Mouse (Mus musculus) embryonic facial prominence, embryonic 15.5 days (tissue): ENCODE results near the gene Cisd2. TPM values are rescaled to one million over a fixed set of nuclear protein-coding genes. Genes with fewer than 3 reads are reported as not detected.

Experiments
- ATAC-seq: fragments of 200-750 bp; cut with Nextera tagmentation; 2 replicates; pipeline ENCODE4 v1.8.0; 2017; ENCODE audit warnings: low read depth, moderate TSS enrichment; ENCODE audit not compliant: insufficient number of reproducible peaks, low FRiP score, low TSS enrichment
- H3K27ac ChIP-seq: fragments of 300-500 bp; sonication (generic); replicated peaks from 2 replicates; pipeline ENCODE4 v1.5.1; 2015; ENCODE audit warnings: mild to moderate bottlenecking, inconsistent platforms
- H3K27me3 ChIP-seq: fragments of 300-500 bp; sonication (generic); 2 replicates; pipeline ENCODE4 v1.6.1; 2015; ENCODE audit warnings: inconsistent platforms
- H3K36me3 ChIP-seq: fragments of 300-500 bp; sonication (generic); 2 replicates; pipeline ENCODE4 v1.6.1; 2015; ENCODE audit warnings: mild to moderate bottlenecking, inconsistent platforms
- H3K4me1 ChIP-seq: fragments of 300-500 bp; sonication (generic); 2 replicates; pipeline ENCODE4 v1.6.1; 2015; ENCODE audit warnings: inconsistent platforms
- H3K4me2 ChIP-seq: fragments of 300-500 bp; sonication (generic); replicated peaks from 2 replicates; pipeline ENCODE4 v1.6.1; 2015; ENCODE audit warnings: mild to moderate bottlenecking, inconsistent platforms
- H3K4me3 ChIP-seq: fragments of 300-500 bp; sonication (generic); replicated peaks from 2 replicates; pipeline ENCODE4 v1.5.1; 2015; ENCODE audit warnings: mild to moderate bottlenecking, inconsistent platforms
- H3K9ac ChIP-seq: fragments of 300-500 bp; sonication (generic); 2 replicates; pipeline ENCODE4 v1.6.1; 2015; ENCODE audit warnings: inconsistent platforms
- H3K9me3 ChIP-seq: fragments of 300-500 bp; sonication (generic); replicated peaks from 2 replicates; pipeline ENCODE4 v1.6.1; 2016; ENCODE audit warnings: inconsistent platforms
- WGBS: fragments of 180-500 bp; shearing (Covaris S2); methylation state at CpG from one replicate; pipeline ENCODE4 v1.1.7; 2015; 5-methylcytosine and 5-hydroxymethylcytosine counted together
- polyA plus RNA-seq: library from polyadenylated mRNA; unstranded; fragments of >200 nt; fragmentation: Nextera tagmentation; extraction: Ambion mirVana; gene quantifications from 2 replicates; pipeline ENCODE4 v1.2.1, GENCODE M21; 2015

Cisd2 gene
- polyA plus RNA-seq, 1 experiment from 2014 or later, result 52.1 TPM

DNA sequence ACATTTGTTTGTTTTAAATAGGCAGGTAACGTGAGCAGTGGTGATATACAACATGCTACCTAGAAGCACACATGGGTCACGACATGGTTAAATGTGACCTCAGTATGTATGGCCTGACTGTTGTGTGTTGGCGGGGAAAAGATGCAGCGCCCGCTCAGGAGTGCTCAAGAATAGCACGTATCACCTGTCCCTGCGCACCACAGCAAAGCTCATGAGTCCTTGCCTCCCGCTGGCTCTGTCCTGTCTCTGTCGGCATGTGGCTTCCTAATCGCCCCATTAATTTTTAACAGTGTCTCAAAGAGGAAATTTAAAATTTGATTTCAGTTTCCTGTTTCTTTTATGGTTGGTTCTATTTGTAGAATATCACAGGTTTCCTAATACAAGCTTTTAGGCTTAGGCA lies 46.3 kb downstream of the Cisd2 start:
- H3K4me3 ChIP-seq, result no peak overlapping the region
- ATAC-seq, result no peak
- no peaks in the 10 kb centered on the region for H3K4me1 ChIP-seq
- no peak overlapping the region for H3K4me2 ChIP-seq
- no peaks in the 10 kb centered on the region for H3K36me3 ChIP-seq
- no peak overlapping the region for H3K27ac ChIP-seq
- WGBS, result 88% methylated on average over 10 of the region's 10 CpGs
- H3K9me3 ChIP-seq, result no peaks in the 10 kb centered on the region
- no peaks in the 10 kb centered on the region for H3K27me3 ChIP-seq
- no peak overlapping the region for H3K9ac ChIP-seq

- H3K4me3 ChIP-seq, result no peak overlapping the region
- H3K4me1 ChIP-seq, result no peaks in the 10 kb centered on the region
- WGBS, result 68% methylated on average over 3 of the region's 3 CpGs
- no peak overlapping the region for H3K4me2 ChIP-seq
- no peaks in the 10 kb centered on the region for H3K27me3 ChIP-seq
- H3K9me3 ChIP-seq, result no peaks in the 10 kb centered on the region
- H3K9ac ChIP-seq, result no peak overlapping the region
- no peak overlapping the region for H3K27ac ChIP-seq
- H3K36me3 ChIP-seq, result no peaks in the 10 kb centered on the region
- ATAC-seq, result no peak
Observed at GRCm38 (mm10) chr3:135375836-135376235, 47.9 kb downstream of the Cisd2 start.

GRCm38 (mm10) chr3:135357394-135357793 lies 66.3 kb downstream of the Cisd2 start:
- 84% methylated on average over 4 of the region's 4 CpGs for WGBS
- ATAC-seq, result no peak
- no peaks in the 10 kb centered on the region for H3K9me3 ChIP-seq
- H3K4me2 ChIP-seq, result no peak overlapping the region
- H3K27ac ChIP-seq, result no peak overlapping the region
- no peak overlapping the region for H3K4me3 ChIP-seq
- H3K36me3 ChIP-seq, result no peaks in the 10 kb centered on the region
- no peaks in the 10 kb centered on the region for H3K27me3 ChIP-seq
- H3K9ac ChIP-seq, result no peak overlapping the region
- H3K4me1 ChIP-seq, result no peaks in the 10 kb centered on the region

Other genes with a start within 250 kb of the Cisd2 start
- 20.5 and 20.7 TPM in 2 replicates for gene Cenpe, start 211.4 kb downstream of the Cisd2 start, polyA plus RNA-seq
- 10.5 and 13.4 TPM in 2 replicates for gene Bdh2, start 142.7 kb downstream of the Cisd2 start, polyA plus RNA-seq
- gene Slc9b2, start 116.2 kb downstream of the Cisd2 start, polyA plus RNA-seq, result 4.0 and 5.1 TPM in 2 replicates
- gene Slc9b1, start 75.9 kb downstream of the Cisd2 start, polyA plus RNA-seq, result 0.24 TPM in 1 of 2 replicates, not detected in the other
- gene Ube2d3, start 14.2 kb upstream of the Cisd2 start, polyA plus RNA-seq, result 450 and 462 TPM in 2 replicates
- gene Manba, start 61.7 kb upstream of the Cisd2 start, polyA plus RNA-seq, result 6.8 and 7.2 TPM in 2 replicates